Mouse (Mus musculus) skeletal muscle tissue, adult 2 months (tissue): ENCODE measurements at regions not wholly inside any gene's neighbourhood (a gene's known extent, or its start where the extent isn't known, plus 50 kb on each side); places are given as distances from the start of the nearest gene placed in this dataset.
"Not testable (repeated sequence)": the region's sequence is repeated elsewhere in the genome, so short reads cannot be mapped to it uniquely, and the experiment has no call there.

Experiments used
- DNase-seq: peaks from one replicate; pipeline ENCODE4 v3.0.0-alpha.2; 2012; ENCODE audit warnings: low read depth, low spot score

DNA sequence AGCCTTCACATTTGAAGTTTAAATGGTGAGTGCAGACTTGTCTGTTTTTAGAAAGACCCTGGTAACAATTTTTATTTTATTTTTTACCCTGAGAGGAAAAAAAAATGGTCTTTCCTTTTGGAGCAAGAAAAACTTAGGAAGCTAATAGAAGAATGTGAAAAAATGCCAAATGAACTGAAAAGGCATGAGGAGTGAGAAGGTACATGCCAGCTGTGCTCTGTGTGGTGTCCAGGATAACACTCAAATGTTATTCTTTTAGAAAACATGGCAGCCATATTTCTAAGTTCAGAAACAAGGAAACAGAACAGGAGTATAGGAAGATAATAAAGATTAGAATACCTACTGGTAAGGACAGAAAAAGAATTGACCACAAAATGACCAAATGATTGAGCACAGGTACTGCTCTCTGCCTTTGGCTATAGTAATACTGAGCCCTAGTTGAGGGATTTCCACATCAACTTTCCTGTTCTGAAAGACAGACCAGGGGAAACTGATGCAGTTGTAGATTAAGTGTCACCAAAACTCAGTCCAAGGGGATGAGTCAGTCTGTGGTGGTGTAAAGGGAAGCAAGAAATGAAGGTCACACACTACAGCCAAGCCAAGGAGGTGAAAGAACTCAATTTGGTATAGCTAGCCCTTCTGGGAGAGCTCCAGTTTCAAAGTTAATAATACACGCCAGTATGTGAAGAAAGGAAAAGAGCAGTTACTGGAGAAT lies 758.5 kb downstream of the Robo2 start:
- no peak for DNase-seq

DNA sequence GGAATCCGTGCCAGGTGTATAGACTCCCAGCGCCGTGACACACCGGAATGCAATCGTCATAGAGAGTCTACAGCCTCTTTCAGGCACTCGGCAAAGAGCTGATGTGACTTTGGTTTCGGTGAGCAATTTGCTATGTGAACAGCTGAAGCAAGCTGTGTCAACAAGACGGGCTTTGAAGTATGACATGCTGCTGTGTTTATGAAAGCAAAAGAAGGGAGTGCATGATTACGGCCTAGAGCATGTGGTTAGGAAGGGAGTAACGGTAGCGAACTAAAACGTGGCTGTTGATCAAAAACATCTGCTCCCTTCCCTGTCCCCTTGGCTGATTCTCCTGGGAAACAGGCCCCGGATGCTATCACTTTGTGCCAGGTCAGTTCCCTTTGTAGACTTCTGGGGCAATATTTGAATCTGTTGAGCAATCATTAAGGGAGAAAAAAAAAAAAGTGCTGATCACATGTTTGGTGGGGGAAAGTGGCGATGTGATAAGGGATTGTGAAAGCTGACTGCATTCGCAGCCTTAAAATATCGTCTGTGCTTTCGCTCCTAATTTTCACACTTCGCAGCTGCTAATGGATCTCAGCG lies 764.3 kb downstream of the Robo2 start:
- peak; percentile 30 for DNase-seq

GRCm38 (mm10) chr16:73613017-73613416 lies 798.6 kb downstream of the Robo2 start:
- no peak for DNase-seq

GRCm38 (mm10) chr16:73591421-73591820 lies 820.2 kb downstream of the Robo2 start:
- no peak for DNase-seq

DNA sequence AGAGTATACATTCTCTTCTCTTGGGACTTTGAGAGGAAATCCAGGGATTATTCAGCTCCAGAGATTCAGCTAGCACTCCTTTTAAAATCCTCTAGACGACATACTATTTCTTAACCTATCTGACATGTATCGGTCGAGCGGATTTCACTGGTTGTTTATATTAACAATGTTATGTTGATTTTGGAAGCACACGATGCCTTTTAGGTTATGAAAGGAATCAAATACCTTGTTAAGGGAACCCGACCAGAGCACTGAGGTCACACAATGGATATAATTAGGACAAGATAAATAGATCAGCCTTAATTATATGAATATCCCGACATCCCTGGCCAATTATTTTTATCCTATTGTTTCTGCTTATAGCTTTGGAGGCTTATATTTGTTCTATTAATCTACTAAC lies 850.4 kb downstream of the Robo2 start:
- no peak for DNase-seq

DNA sequence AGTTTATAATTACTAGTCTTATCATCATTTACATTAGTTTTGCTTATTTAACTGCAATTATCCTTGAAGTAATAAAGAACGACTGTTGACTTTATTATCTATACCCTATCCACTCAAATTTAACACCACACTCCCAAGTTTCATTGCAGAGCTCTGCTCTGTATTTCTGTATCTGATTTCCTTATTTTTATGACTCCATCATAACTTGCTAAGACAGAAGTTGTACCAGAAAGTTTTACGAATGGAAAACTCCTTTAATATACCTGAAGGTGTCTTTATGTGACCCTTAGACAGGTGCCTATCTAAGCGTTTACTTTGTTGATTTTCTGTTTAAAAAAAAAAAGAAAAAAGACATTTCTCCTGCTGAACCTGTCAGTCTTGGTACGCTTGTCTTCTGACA lies 854.7 kb downstream of the Robo2 start:
- no peak for DNase-seq

DNA sequence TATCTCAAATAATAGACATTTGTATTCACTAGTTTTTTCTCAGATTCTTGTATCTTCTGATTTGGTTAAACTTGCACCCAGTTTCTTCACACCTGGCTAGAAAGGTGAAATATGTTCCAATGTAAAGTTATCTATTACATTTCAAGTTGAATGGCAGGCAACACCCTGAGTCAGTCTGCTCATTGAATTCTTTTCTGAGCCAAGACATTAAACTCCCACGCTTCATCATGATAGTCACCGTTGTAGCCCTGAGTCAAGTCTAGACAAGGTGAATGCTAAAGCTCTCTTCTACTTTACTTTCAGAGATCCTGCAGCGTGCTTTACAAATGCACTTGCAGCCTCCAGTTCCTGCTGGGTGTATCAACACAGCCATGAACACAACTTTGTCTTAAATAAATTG lies 868.0 kb downstream of the Robo2 start:
- no peak for DNase-seq

- DNase-seq = no peak
Measured at GRCm38 (mm10) chr16:73538040-73538439, 873.6 kb downstream of the Robo2 start.

- DNase-seq = no peak
Measured at GRCm38 (mm10) chr16:73537541-73537940, 874.1 kb downstream of the Robo2 start.

- DNase-seq = no peak
Measured at GRCm38 (mm10) chr16:73530191-73530590, 881.4 kb downstream of the Robo2 start.

DNA sequence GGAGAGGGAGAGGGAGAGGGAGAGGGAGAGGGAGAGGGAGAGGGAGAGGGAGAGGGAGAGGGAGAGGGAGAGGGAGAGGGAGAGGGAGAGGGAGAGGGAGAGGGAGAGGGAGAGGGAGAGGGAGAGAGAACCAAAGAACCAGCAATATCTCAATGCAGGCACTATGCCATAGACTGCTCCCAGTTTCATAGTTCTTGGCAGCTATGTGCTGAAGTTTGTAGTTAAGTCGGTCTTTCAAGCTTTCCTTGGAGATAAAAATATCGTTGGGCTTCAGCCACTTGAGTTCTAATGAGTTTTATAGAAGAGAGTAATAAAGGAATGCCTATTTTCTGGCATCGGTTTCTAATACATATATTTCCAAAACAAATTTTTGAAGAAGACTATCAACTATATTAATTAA lies 888.7 kb downstream of the Robo2 start:
- not testable (repeated sequence) for DNase-seq

- no peak for DNase-seq
Measured at GRCm38 (mm10) chr16:73504759-73505158, 906.9 kb downstream of the Robo2 start.

GRCm38 (mm10) chr16:73498636-73499208 lies 912.9 kb downstream of the Robo2 start:
- DNase-seq = no peak

DNA sequence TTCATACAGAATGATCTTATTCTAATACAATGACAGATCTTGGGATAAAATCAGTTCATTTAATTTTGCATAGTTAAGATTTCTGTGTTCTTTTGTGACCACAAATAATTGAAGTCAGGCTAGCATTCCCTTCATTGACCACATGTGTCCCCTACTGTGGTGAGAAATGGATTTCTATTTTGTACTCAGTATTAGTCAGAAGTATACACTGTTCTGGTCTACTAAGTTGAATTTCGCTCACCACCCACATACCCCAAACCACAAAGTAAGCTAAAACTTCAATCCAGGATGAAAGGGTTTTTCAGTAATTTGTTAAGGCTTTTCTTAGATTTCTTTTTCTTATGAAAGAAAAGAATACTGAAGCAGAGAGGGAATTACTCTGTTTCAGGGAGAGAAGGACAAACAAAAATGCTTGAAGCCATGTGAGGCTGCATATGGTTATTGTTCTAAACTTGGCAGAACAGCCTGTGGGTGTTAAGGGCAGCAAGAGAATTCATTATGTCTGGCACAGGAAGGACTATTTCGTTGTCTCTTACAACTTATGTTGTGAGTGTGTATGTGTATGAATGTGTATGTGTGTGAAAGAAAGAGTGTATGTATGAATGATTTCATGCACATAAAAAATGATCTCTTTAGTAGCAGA lies 928.3 kb downstream of the Robo2 start:
- no peak for DNase-seq

DNA sequence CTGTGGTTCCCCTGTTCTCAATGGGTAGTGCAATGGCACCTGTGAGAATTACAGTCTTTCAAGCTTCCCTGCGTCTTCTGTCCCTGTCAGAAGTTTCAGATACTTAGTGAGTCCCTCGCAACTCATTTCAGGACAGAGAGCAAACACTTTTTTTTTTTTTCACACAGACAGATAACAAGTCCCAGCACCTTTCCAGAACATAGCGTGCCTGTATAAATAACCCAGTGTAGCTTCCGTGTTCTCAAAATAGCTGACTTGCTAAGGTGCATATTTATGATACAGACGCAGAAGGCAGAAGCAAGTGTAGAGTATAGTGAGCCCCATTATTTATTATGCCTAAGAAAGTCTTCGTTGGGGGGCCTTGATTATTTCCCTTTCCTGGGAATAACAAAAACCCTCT lies 929.4 kb downstream of the Robo2 start:
- DNase-seq = no peak

- DNase-seq = no peak
Measured at GRCm38 (mm10) chr16:73473502-73473901, 938.1 kb downstream of the Robo2 start.

DNA sequence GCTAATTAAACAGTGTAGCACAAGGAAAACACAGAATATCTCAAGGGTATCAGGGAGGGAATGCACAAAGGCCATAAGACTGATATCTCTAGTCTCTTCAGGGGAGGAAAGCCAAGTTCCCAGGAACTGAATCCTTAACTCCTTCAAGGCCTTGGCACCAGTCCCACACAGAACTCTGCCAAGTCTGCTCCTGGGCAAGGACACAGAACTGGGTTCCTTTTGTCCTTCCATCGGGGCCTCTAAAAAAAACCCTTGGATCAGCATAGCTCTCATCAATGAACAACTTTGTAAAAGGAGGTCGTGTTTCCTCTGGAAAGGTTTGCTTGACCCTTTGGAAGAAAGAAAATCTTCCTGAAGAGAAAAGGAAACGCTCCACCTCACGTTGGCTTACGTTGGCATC lies 940.1 kb downstream of the Robo2 start:
- no peak for DNase-seq

- no peak for DNase-seq
Measured at GRCm38 (mm10) chr16:73470535-73470934, 941.1 kb downstream of the Robo2 start.

GRCm38 (mm10) chr16:73466296-73466695 lies 945.3 kb downstream of the Robo2 start:
- DNase-seq = no peak

- no peak for DNase-seq
Measured at GRCm38 (mm10) chr16:73462516-73462915, 949.1 kb downstream of the Robo2 start.

- DNase-seq = no peak
Measured at GRCm38 (mm10) chr16:73450634-73451245, 960.9 kb downstream of the Robo2 start.

GRCm38 (mm10) chr16:73449836-73450235 lies 961.8 kb downstream of the Robo2 start:
- DNase-seq = no peak
